Mouse (Mus musculus) C2C12 (cell line): ENCODE measurements at regions not wholly inside any gene's neighbourhood (a gene's known extent, or its start where the extent isn't known, plus 50 kb on each side); places are given as distances from the start of the nearest gene placed in this dataset.

ENCODE experiments used
- CEBPB ChIP-seq: IDR thresholded peaks from one replicate; pipeline ENCODE4 v1.6.1; 2011; ENCODE audit warnings: low read depth, mild to moderate bottlenecking, control low read depth, moderate library complexity
- CTCF ChIP-seq: IDR thresholded peaks from one replicate; pipeline ENCODE4 v1.5.1; 2011; ENCODE audit not compliant: control insufficient read depth, insufficient read depth, insufficient read length
- MAX ChIP-seq: IDR thresholded peaks from one replicate; pipeline ENCODE4 v1.6.1; 2011; ENCODE audit warnings: mild to moderate bottlenecking, control low read depth
- MYOD1 ChIP-seq: IDR thresholded peaks from one replicate; pipeline ENCODE4 v1.6.1; 2011; ENCODE audit warnings: low read depth; ENCODE audit not compliant: control insufficient read depth, insufficient read length
- USF1 ChIP-seq: IDR thresholded peaks from one replicate; pipeline ENCODE4 v1.6.1; 2011; ENCODE audit warnings: low read depth, mild to moderate bottlenecking, control low read depth, moderate library complexity

DNA sequence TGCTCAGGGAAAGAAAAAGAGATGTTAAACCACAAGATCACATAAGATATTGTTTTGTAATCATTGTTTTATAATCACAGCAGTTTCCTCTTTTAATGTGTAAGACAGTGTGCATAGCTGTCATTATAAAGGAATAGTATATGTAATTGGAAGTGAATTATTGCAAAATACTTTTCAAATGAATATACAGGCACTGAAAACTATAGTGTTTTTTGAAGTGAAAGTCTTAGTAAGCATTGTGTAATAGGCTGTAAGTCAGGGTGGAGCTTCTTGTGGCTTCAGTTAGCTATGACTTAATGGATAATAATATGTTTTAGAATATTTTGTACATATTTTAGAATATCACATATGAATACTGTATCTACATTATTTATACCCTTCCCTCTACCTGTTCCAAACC is 333.7 kb upstream of the Tusc1 start:
- TF ChIP-seq CEBPB (peak; percentile 20), USF1 (no peak), CTCF (no peak), MAX (no peak), MYOD1 (no peak)
